Mouse (Mus musculus): Measurements from ENCODE around the gene Pick1. TPM values are rescaled to one million over a fixed set of nuclear protein-coding genes. Genes with fewer than 3 reads are reported as not detected.

Pick1 gene
- polyA plus RNA-seq, 1 experiment, result 13.7 TPM

- Histone ChIP-seq H3K27me3 (ENCODE audit: control insufficient read depth, insufficient read depth, low read length) (no peaks in the 10 kb centered on the region), H3K27ac (ENCODE audit: insufficient read depth, low read length) (no peak overlapping the region), H3K4me3 (ENCODE audit: extremely low read depth, insufficient read depth, insufficient read length) (no peak overlapping the region), H3K4me1 (ENCODE audit: control insufficient read depth, insufficient read depth, insufficient read length) (no peaks in the 10 kb centered on the region), H3K36me3 (ENCODE audit: control insufficient read depth, insufficient read depth, low read length) (no peaks in the 10 kb centered on the region)
- WGBS, result 26% methylated on average over 9 of the region's 9 CpGs
- no peak for DNase-seq (ENCODE audit: low read depth in 1 of 2, low spot score in 2 of 2)
- no peak for TF ChIP-seq CTCF (IDR thresholded peaks at IDR 0.05; ENCODE audit: extremely low read depth, insufficient read depth, insufficient read length, insufficient replicate concordance)
- TF ChIP-seq POLR2A (IDR thresholded peaks at IDR 0.05; ENCODE audit: low read depth, low read length), result no peak
These were observed 34.9 kb upstream of the Pick1 start for GRCm38 (mm10) chr15:79194048-79194447.

GRCm38 (mm10) chr15:79194946-79195345, 34.0 kb upstream of the Pick1 start:
- Histone ChIP-seq H3K4me1 (ENCODE audit: control insufficient read depth, insufficient read depth, insufficient read length) (no peaks in the 10 kb centered on the region), H3K27ac (ENCODE audit: insufficient read depth, low read length) (no peak overlapping the region), H3K27me3 (ENCODE audit: control insufficient read depth, insufficient read depth, low read length) (no peaks in the 10 kb centered on the region), H3K36me3 (ENCODE audit: control insufficient read depth, insufficient read depth, low read length) (no peaks in the 10 kb centered on the region), H3K4me3 (ENCODE audit: extremely low read depth, insufficient read depth, insufficient read length) (no peak overlapping the region)
- 86% methylated on average over 2 of the region's 2 CpGs for WGBS
- TF ChIP-seq POLR2A (IDR thresholded peaks at IDR 0.05; ENCODE audit: low read depth, low read length) (no peak), CTCF (IDR thresholded peaks at IDR 0.05; ENCODE audit: extremely low read depth, insufficient read depth, insufficient read length, insufficient replicate concordance) (no peak)
- DNase-seq (ENCODE audit: low read depth in 1 of 2, low spot score in 2 of 2), result no peak

DNA sequence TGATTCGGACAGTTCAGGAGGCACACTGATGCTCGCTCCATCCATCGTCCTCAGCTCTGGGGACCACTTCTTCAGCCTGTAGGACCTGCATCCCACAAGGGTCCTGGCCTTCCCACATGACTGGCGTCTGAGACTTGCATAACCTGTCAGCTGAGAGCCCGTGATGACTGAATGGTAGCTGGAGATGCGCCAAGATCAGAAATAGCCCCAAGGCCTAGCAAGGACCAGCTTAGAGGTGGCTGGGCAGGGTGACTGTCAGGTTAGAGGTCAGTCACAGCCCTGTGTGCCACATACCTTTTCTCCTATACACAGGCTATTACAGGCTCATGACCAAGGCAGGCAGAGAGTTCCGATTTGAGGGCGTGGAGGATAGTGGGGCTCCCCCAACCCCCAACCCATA, 33.5 kb upstream of the Pick1 start:
- no peak overlapping the region for H3K27ac ChIP-seq (ENCODE audit: insufficient read depth, low read length)
- H3K4me1 ChIP-seq (ENCODE audit: control insufficient read depth, insufficient read depth, insufficient read length), result no peaks in the 10 kb centered on the region
- H3K27me3 ChIP-seq (ENCODE audit: control insufficient read depth, insufficient read depth, low read length), result no peaks in the 10 kb centered on the region
- WGBS, result 88% methylated on average over 8 of the region's 8 CpGs
- TF ChIP-seq CTCF (IDR thresholded peaks at IDR 0.05; ENCODE audit: extremely low read depth, insufficient read depth, insufficient read length, insufficient replicate concordance), result no peak
- no peak for DNase-seq (ENCODE audit: low read depth in 1 of 2, low spot score in 2 of 2)
- H3K36me3 ChIP-seq (ENCODE audit: control insufficient read depth, insufficient read depth, low read length), result no peaks in the 10 kb centered on the region
- no peak overlapping the region for H3K4me3 ChIP-seq (ENCODE audit: extremely low read depth, insufficient read depth, insufficient read length)

GRCm38 (mm10) chr15:79199390-79199976, 29.5 kb upstream of the Pick1 start:
- Histone ChIP-seq H3K36me3 (ENCODE audit: control insufficient read depth, insufficient read depth, low read length) (no peaks in the 10 kb centered on the region), H3K4me3 (ENCODE audit: extremely low read depth, insufficient read depth, insufficient read length) (no peak overlapping the region), H3K4me1 (ENCODE audit: control insufficient read depth, insufficient read depth, insufficient read length) (no peaks in the 10 kb centered on the region), H3K27ac (ENCODE audit: insufficient read depth, low read length) (no peak overlapping the region), H3K27me3 (ENCODE audit: control insufficient read depth, insufficient read depth, low read length) (no peaks in the 10 kb centered on the region)
- TF ChIP-seq POLR2A (IDR thresholded peaks at IDR 0.05; ENCODE audit: low read depth, low read length) (no peak), CTCF (IDR thresholded peaks at IDR 0.05; ENCODE audit: extremely low read depth, insufficient read depth, insufficient read length, insufficient replicate concordance) (no peak)
- no peak for DNase-seq (ENCODE audit: low read depth in 1 of 2, low spot score in 2 of 2)
- 89% methylated on average over 12 of the region's 12 CpGs for WGBS

GRCm38 (mm10) chr15:79201491-79202150, 27.4 kb upstream of the Pick1 start:
- no peak for TF ChIP-seq POLR2A (IDR thresholded peaks at IDR 0.05; ENCODE audit: low read depth, low read length)
- no peak for TF ChIP-seq CTCF (IDR thresholded peaks at IDR 0.05; ENCODE audit: extremely low read depth, insufficient read depth, insufficient read length, insufficient replicate concordance)

DNA sequence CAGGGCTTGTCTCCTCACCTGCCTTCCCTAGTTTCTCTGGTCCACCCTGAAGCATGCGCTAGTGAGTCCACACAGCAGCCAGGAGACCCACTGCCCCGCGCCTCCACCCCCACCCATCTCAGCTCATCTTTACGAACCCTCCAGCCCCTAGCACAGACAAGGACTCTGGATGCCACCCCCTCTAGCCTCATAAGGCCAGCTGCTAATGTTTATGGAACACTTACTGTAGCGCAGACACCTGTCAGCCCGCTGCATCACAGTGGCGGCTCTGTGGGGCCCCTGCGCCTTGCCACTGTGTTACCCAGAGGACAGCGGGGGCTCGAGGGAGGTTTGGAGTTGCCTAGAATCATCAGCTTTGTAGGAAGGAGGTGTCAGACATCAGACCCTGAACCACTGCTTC, 26.4 kb upstream of the Pick1 start:
- H3K27me3 ChIP-seq (ENCODE audit: control insufficient read depth, insufficient read depth, low read length), result no peaks in the 10 kb centered on the region
- H3K36me3 ChIP-seq (ENCODE audit: control insufficient read depth, insufficient read depth, low read length), result no peaks in the 10 kb centered on the region
- no peak for TF ChIP-seq POLR2A (IDR thresholded peaks at IDR 0.05; ENCODE audit: low read depth, low read length)
- no peak for TF ChIP-seq CTCF (IDR thresholded peaks at IDR 0.05; ENCODE audit: extremely low read depth, insufficient read depth, insufficient read length, insufficient replicate concordance)
- 75% methylated on average over 10 of the region's 10 CpGs for WGBS
- DNase-seq (ENCODE audit: low read depth in 1 of 2, low spot score in 2 of 2), result no peak
- no peak overlapping the region for H3K27ac ChIP-seq (ENCODE audit: insufficient read depth, low read length)
- H3K4me3 ChIP-seq (ENCODE audit: extremely low read depth, insufficient read depth, insufficient read length), result no peak overlapping the region
- no peaks in the 10 kb centered on the region for H3K4me1 ChIP-seq (ENCODE audit: control insufficient read depth, insufficient read depth, insufficient read length)

More at GRCm38 (mm10) chr15:79201491-79202150, 27.4 kb upstream of the Pick1 start:
- WGBS, result 38% methylated on average over 13 of the region's 13 CpGs
- no peaks in the 10 kb centered on the region for H3K4me1 ChIP-seq (ENCODE audit: control insufficient read depth, insufficient read depth, insufficient read length)
- no peak overlapping the region for H3K4me3 ChIP-seq (ENCODE audit: extremely low read depth, insufficient read depth, insufficient read length)
- H3K36me3 ChIP-seq (ENCODE audit: control insufficient read depth, insufficient read depth, low read length), result no peaks in the 10 kb centered on the region
- H3K27ac ChIP-seq (ENCODE audit: insufficient read depth, low read length), result no peak overlapping the region
- no peaks in the 10 kb centered on the region for H3K27me3 ChIP-seq (ENCODE audit: control insufficient read depth, insufficient read depth, low read length)
- DNase-seq (ENCODE audit: low read depth in 1 of 2, low spot score in 2 of 2), result no peak

DNA sequence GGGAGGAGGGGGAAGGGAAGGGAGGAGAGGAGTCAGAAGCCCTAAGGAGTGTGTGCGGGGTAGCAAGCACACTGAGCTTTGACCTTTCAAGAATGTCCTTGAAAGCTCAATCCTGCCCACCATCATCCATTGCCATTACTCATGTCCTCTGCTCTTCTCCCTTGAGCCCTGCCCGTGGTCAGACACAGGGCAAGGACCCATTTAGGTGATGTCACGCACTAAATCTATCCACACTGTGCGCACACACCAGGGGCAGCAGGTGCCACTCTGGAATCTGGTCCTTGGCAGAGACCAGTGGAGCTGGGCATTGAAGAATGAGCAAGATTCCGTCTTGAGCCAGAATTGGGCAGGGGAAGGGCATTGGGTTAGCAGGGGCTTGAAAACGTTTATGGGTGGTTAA, 20.8 kb upstream of the Pick1 start:
- WGBS, result 75% methylated on average over 6 of the region's 6 CpGs
- no peak for DNase-seq (ENCODE audit: low read depth in 1 of 2, low spot score in 2 of 2)
- Histone ChIP-seq H3K36me3 (ENCODE audit: control insufficient read depth, insufficient read depth, low read length) (no peaks in the 10 kb centered on the region), H3K27ac (ENCODE audit: insufficient read depth, low read length) (no peak overlapping the region), H3K4me3 (ENCODE audit: extremely low read depth, insufficient read depth, insufficient read length) (no peak overlapping the region), H3K27me3 (ENCODE audit: control insufficient read depth, insufficient read depth, low read length) (no peaks in the 10 kb centered on the region), H3K4me1 (ENCODE audit: control insufficient read depth, insufficient read depth, insufficient read length) (no peaks in the 10 kb centered on the region)
- no peak for TF ChIP-seq POLR2A (IDR thresholded peaks at IDR 0.05; ENCODE audit: low read depth, low read length)
- TF ChIP-seq CTCF (IDR thresholded peaks at IDR 0.05; ENCODE audit: extremely low read depth, insufficient read depth, insufficient read length, insufficient replicate concordance), result no peak

Data from spleen, adult 2 months (tissue).